Mouse (Mus musculus): ENCODE results near the gene Actr10. TPM values are rescaled to one million over a fixed set of nuclear protein-coding genes. Genes with fewer than 3 reads are reported as not detected.

Actr10 gene
- polyA plus RNA-seq, 1 experiment = 123 TPM

GRCm38 (mm10) chr12:70999423-70999903, 61.8 kb downstream of the Actr10 start:
- H3K4me3 ChIP-seq = no peak overlapping the region
- no peak overlapping the region for H3K4me2 ChIP-seq (ENCODE audit: low read depth)
- H3K79me2 ChIP-seq (ENCODE audit: control insufficient read depth, insufficient read depth) = no peaks in the 10 kb centered on the region
- H3K36me3 ChIP-seq (ENCODE audit: control insufficient read depth, insufficient read depth) = peaks cover 29% of the 10 kb centered on the region
- no peaks in the 10 kb centered on the region for H3K27me3 ChIP-seq (ENCODE audit: control insufficient read depth, insufficient read depth, insufficient read length)
- H3ac ChIP-seq (ENCODE audit: control insufficient read depth, insufficient read length) = no peak overlapping the region
- TF ChIP-seq MYOG (IDR thresholded peaks at IDR 0.05; ENCODE audit: control insufficient read depth in 1 of 3, insufficient read depth in 1 of 3, insufficient read length in 2 of 3, low read depth in 2 of 3) = no peak
- no peak for TF ChIP-seq POLR2A (IDR thresholded peaks at IDR 0.05; ENCODE audit: insufficient read length, low read depth)
- no peak for TF ChIP-seq TCF12 (IDR thresholded peaks at IDR 0.05; ENCODE audit: insufficient read depth, poor library complexity, severe bottlenecking)
- TF ChIP-seq REST (IDR thresholded peaks at IDR 0.05; ENCODE audit: insufficient read depth, insufficient read length) = no peak
- TF ChIP-seq POLR2AphosphoS2 (IDR thresholded peaks at IDR 0.05; ENCODE audit: insufficient read length, low read depth) = no peak
- TF ChIP-seq TCF3 (IDR thresholded peaks at IDR 0.05; ENCODE audit: insufficient read length, low read depth) = no peak
- TF ChIP-seq USF1 (IDR thresholded peaks at IDR 0.05; ENCODE audit: low read depth) = no peak
- TF ChIP-seq MAX (IDR thresholded peaks at IDR 0.05; ENCODE audit: low read depth) = no peak

DNA sequence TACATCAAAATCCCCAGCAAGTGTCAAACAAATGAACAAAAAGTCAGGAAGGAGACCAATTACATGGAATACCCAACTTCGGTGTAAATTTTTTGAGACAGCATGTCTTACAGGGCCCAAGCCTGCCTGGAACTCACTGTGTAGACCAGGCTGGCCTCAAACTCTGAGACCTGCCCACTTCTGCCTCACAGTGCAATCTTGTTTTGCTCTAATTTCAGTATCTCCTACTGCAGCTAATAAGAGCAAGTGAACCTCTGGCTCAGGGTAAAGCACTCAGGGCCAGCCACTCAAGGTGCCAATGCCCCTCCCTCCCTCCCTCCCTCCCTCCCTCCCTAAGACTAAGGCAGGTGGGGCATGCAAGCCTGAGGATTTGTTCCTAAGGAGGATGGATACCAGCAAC, 62.7 kb downstream of the Actr10 start:
- Histone ChIP-seq H3K4me3 (no peak overlapping the region), H3K4me2 (ENCODE audit: low read depth) (no peak overlapping the region), H3ac (ENCODE audit: control insufficient read depth, insufficient read length) (no peak overlapping the region), H3K36me3 (ENCODE audit: control insufficient read depth, insufficient read depth) (peaks cover 32% of the 10 kb centered on the region), H3K27me3 (ENCODE audit: control insufficient read depth, insufficient read depth, insufficient read length) (no peaks in the 10 kb centered on the region), H3K79me2 (ENCODE audit: control insufficient read depth, insufficient read depth) (no peaks in the 10 kb centered on the region)
- TF ChIP-seq MYOG (IDR thresholded peaks at IDR 0.05; ENCODE audit: control insufficient read depth in 1 of 3, insufficient read depth in 1 of 3, insufficient read length in 2 of 3, low read depth in 2 of 3) = no peak
- TF ChIP-seq POLR2AphosphoS2 (IDR thresholded peaks at IDR 0.05; ENCODE audit: insufficient read length, low read depth) = peak; percentile 20

- Histone ChIP-seq H3K36me3 (ENCODE audit: control insufficient read depth, insufficient read depth) (peaks cover 22% of the 10 kb centered on the region), H3ac (ENCODE audit: control insufficient read depth, insufficient read length) (no peak overlapping the region), H3K4me3 (no peak overlapping the region), H3K79me2 (ENCODE audit: control insufficient read depth, insufficient read depth) (no peaks in the 10 kb centered on the region), H3K4me2 (ENCODE audit: low read depth) (no peak overlapping the region), H3K27me3 (ENCODE audit: control insufficient read depth, insufficient read depth, insufficient read length) (no peaks in the 10 kb centered on the region)
- no peak for TF ChIP-seq POLR2AphosphoS2 (IDR thresholded peaks at IDR 0.05; ENCODE audit: insufficient read length, low read depth)
- no peak for TF ChIP-seq POLR2A (IDR thresholded peaks at IDR 0.05; ENCODE audit: insufficient read length, low read depth)
- TF ChIP-seq MYOD1 (IDR thresholded peaks at IDR 0.05; ENCODE audit: control insufficient read depth in 1 of 3, insufficient read length in 2 of 3, low read depth in 2 of 3) = no peak
- TF ChIP-seq MAX (IDR thresholded peaks at IDR 0.05; ENCODE audit: low read depth) = no peak
- no peak for TF ChIP-seq REST (IDR thresholded peaks at IDR 0.05; ENCODE audit: insufficient read depth, insufficient read length)
- TF ChIP-seq CEBPB (IDR thresholded peaks at IDR 0.05; ENCODE audit: insufficient read depth, poor library complexity, severe bottlenecking) = no peak
- no peak for TF ChIP-seq MYOG (IDR thresholded peaks at IDR 0.05; ENCODE audit: control insufficient read depth in 1 of 3, insufficient read depth in 1 of 3, insufficient read length in 2 of 3, low read depth in 2 of 3)
- TF ChIP-seq E2F4 (IDR thresholded peaks at IDR 0.05; ENCODE audit: insufficient read depth) = no peak
- TF ChIP-seq USF1 (IDR thresholded peaks at IDR 0.05; ENCODE audit: low read depth) = no peak
- TF ChIP-seq SRF (IDR thresholded peaks at IDR 0.05; ENCODE audit: control insufficient read depth, insufficient read length, low read depth) = no peak
- no peak for TF ChIP-seq TCF12 (IDR thresholded peaks at IDR 0.05; ENCODE audit: insufficient read depth, poor library complexity, severe bottlenecking)
- TF ChIP-seq TCF3 (IDR thresholded peaks at IDR 0.05; ENCODE audit: insufficient read length, low read depth) = no peak
Observed at GRCm38 (mm10) chr12:71001456-71001855, 63.8 kb downstream of the Actr10 start.

- no peaks in the 10 kb centered on the region for H3K27me3 ChIP-seq (ENCODE audit: control insufficient read depth, insufficient read depth, insufficient read length)
- no peak overlapping the region for H3ac ChIP-seq (ENCODE audit: control insufficient read depth, insufficient read length)
- H3K79me2 ChIP-seq (ENCODE audit: control insufficient read depth, insufficient read depth) = peaks cover 7% of the 10 kb centered on the region
- peaks cover 38% of the 10 kb centered on the region for H3K36me3 ChIP-seq (ENCODE audit: control insufficient read depth, insufficient read depth)
- TF ChIP-seq CEBPB (IDR thresholded peaks at IDR 0.05; ENCODE audit: insufficient read depth, poor library complexity, severe bottlenecking) (no peak), POLR2AphosphoS2 (IDR thresholded peaks at IDR 0.05; ENCODE audit: insufficient read length, low read depth) (peak; percentile 71)
- no peak overlapping the region for H3K4me3 ChIP-seq
- H3K4me2 ChIP-seq (ENCODE audit: low read depth) = no peak overlapping the region
Observed at GRCm38 (mm10) chr12:71003760-71004426, 66.2 kb downstream of the Actr10 start.

- Histone ChIP-seq H3K27me3 (ENCODE audit: control insufficient read depth, insufficient read depth, insufficient read length) (no peaks in the 10 kb centered on the region), H3K4me3 (no peak overlapping the region), H3ac (ENCODE audit: control insufficient read depth, insufficient read length) (no peak overlapping the region), H3K79me2 (ENCODE audit: control insufficient read depth, insufficient read depth) (peaks cover 21% of the 10 kb centered on the region), H3K4me2 (ENCODE audit: low read depth) (no peak overlapping the region), H3K36me3 (ENCODE audit: control insufficient read depth, insufficient read depth) (peaks cover 47% of the 10 kb centered on the region)
- TF ChIP-seq MAX (IDR thresholded peaks at IDR 0.05; ENCODE audit: low read depth) (no peak), USF1 (IDR thresholded peaks at IDR 0.05; ENCODE audit: low read depth) (no peak), TCF12 (IDR thresholded peaks at IDR 0.05; ENCODE audit: insufficient read depth, poor library complexity, severe bottlenecking) (no peak), TCF3 (IDR thresholded peaks at IDR 0.05; ENCODE audit: insufficient read length, low read depth) (no peak), MYOD1 (IDR thresholded peaks at IDR 0.05; ENCODE audit: control insufficient read depth in 1 of 3, insufficient read length in 2 of 3, low read depth in 2 of 3) (no peak), MYOG (IDR thresholded peaks at IDR 0.05; ENCODE audit: control insufficient read depth in 1 of 3, insufficient read depth in 1 of 3, insufficient read length in 2 of 3, low read depth in 2 of 3) (no peak), E2F4 (IDR thresholded peaks at IDR 0.05; ENCODE audit: insufficient read depth) (no peak), POLR2A (IDR thresholded peaks at IDR 0.05; ENCODE audit: insufficient read length, low read depth) (no peak), REST (IDR thresholded peaks at IDR 0.05; ENCODE audit: insufficient read depth, insufficient read length) (no peak), SRF (IDR thresholded peaks at IDR 0.05; ENCODE audit: control insufficient read depth, insufficient read length, low read depth) (no peak), CEBPB (IDR thresholded peaks at IDR 0.05; ENCODE audit: insufficient read depth, poor library complexity, severe bottlenecking) (no peak), POLR2AphosphoS2 (IDR thresholded peaks at IDR 0.05; ENCODE audit: insufficient read length, low read depth) (no peak)
Observed at GRCm38 (mm10) chr12:71006141-71006540, 68.5 kb downstream of the Actr10 start.

Data from myocyte (in vitro differentiated cells).